Mouse (Mus musculus) frontal cortex, postnatal 10 days (tissue): ENCODE measurements around the gene Pitx2.

Experiments
- DNase-seq, 2 experiments: peaks; one replicate each; pipeline ENCODE4 v3.0.0; 2022; ENCODE audit warnings: low spot score in 2 of 2, mixed read lengths in 1 of 2

The Pitx2 gene

GRCm38 (mm10) chr3:129217862-129218370 lies 18.2 kb downstream of the Pitx2 start:
- no peak for DNase-seq

DNA sequence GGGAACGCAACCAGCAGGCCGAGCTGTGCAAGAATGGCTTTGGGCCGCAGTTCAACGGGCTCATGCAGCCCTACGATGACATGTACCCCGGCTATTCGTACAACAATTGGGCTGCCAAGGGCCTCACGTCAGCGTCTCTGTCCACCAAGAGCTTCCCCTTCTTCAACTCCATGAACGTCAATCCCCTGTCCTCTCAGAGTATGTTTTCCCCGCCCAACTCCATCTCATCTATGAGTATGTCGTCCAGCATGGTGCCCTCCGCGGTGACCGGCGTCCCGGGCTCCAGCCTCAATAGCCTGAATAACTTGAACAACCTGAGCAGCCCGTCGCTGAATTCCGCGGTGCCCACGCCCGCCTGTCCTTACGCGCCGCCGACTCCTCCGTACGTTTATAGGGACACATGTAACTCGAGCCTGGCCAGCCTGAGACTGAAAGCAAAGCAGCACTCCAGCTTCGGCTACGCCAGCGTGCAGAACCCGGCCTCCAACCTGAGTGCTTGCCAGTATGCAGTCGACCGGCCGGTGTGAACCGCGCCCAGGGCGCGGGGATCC lies 18.8 kb downstream of the Pitx2 start:
- DNase-seq = no peak

DNA sequence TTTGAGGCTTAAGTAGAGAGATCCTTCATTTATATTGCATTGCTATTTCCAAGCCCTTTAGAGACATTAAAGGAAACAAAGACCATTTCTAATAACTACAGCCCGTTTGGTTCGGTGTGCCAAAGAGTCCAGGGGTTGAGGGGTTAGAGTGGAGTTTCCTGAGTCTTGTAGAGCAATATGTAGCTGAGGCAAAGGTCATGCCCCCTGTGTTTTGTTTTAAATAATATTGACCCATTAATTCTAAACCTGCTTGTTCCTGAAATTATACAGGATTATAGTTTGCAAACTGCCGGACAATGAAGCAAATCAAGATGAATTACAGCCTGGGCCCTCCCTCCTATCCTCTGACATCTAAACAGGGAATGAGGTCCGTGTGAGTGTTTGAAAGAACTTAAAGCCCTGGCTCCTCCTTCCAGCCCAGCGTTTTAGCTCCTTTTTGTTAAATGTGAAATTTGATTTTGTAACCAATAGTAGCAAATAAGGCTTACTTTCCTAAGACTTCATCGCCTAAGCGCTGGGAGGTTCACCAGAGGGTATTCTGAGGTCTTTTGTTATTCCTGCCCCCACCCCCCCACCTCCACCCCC lies 20.5 kb downstream of the Pitx2 start:
- DNase-seq = no peak

DNA sequence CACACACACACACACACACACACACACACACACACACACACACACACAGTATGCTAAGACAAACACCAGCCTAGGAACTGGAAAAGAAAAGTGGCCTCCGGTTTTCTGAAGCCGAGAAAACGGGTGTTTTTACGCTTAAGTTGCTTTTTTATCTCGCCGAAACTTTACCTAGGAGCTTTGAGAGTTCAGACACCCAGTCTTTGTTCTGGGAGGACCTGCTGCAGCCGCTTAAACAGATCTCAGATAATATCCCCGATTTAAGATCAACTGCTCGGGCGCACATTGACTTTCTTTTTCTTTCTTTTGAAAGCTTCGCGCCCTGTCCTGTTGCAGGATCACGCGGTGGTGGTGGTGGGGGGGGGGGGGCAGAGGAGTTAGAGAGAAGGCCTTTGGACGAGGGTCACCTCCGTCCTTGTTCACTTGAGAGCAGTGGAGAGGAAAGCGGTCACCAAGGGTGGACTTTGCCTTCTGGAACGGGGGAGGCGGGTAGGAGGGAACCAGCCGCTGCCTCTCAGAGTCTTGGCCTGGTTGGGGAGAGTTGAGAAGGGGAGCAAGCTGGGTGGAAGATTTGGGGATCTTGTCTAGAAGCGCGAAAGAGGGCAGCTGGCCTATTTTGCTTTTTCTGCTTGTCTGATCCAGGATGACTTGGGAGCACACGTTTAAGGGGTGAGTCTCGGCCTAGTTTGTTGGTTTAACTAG lies 21.2 kb downstream of the Pitx2 start:
- DNase-seq = no peak

- no peak for DNase-seq
These were observed 21.9 kb downstream of the Pitx2 start for GRCm38 (mm10) chr3:129221380-129222260.

- DNase-seq = no peak
These were observed 23.0 kb downstream of the Pitx2 start for GRCm38 (mm10) chr3:129222448-129223290.

DNA sequence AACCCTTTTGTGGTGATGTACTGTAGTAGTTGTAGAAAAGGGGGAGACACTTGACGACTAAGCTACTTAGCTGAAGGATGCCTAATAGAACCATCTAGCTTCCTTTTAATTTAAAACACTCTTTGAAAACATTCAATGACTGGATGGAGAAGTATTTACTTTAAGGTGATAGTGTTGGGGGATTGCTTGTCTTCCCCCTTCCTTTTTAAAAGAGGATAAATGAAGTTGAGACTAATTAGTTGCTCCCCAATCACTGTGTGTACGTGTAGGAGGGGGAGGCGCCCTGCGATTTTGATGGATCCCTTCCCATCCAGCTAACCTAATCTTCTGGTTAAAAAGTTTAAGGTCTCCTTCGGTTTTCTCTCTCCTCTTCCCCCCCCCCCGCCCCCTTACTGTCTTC lies 23.7 kb downstream of the Pitx2 start:
- no peak for DNase-seq

GRCm38 (mm10) chr3:129223964-129224805 lies 24.5 kb downstream of the Pitx2 start:
- no peak for DNase-seq

- DNase-seq = no peak
These were observed 25.3 kb downstream of the Pitx2 start for GRCm38 (mm10) chr3:129224806-129225576.

DNA sequence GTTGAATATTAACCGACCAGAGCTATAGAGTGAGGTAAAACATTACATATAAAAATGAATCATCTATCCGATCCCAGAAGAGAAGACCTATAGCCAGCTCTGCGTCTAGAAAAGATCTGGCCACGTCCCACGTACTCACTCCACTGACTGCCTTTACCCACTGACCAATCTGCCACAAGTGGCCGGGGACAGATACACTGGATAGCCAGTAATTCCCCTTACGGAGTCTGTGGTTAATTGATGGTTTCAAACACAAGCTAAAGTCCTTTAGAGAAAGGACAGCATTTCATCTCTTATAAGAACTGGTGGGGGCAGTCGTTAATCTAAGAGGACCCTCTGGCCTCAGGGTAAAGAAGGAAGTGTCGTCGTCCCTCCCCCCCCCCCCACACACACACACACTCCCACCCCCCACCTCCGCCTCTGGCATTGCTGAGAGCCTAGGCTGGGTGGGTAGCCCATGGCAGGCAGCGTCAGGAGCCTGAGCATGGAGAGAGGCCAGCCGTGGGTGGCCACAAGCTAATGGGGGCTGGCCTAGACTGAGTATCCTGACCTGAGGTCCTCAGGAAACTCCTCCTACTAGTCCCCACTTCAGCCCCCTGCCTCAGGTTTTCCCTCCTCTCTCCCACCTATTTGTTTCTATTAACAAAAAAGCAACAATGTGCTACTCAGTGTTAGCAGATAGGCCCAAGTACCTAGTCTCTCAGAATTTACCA lies 26.1 kb downstream of the Pitx2 start:
- DNase-seq = no peak

- DNase-seq = no peak
These were observed 27.0 kb downstream of the Pitx2 start for GRCm38 (mm10) chr3:129226681-129227080.

DNA sequence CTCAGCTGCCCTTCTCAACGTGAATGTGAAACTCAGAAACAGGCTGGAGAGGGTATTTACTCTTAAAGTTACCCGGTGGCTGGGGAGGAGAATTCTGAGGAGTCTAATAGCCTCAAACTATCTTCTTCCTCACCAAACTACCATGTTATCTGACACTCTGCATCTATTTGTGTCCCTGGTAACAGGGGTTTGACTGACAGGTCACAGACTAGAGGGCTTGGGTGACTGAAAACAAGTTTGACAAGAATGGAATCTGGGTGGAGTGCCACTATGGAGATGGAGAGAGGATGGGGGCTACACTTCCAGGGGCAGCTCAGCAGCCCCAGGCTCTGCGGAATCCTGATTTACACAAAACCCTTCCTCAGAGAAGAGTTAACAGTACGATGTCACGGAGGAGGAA lies 27.7 kb downstream of the Pitx2 start:
- DNase-seq = no peak

DNA sequence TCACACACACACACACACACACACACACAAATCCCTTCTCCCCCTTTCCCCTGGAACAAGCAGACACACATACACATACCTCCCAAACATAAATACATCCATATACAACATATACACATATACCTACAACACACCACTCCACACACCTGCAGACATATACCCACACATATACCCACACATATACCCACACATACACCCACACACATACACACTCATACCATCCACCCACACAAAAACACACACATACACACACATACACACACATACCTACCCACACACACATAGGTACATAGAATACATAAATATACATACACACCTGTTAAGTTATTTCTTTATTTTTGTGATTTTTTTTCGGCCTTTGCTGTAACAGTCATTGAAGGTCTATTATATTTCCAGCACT lies 38.3 kb downstream of the Pitx2 start:
- DNase-seq = no peak

- DNase-seq = no peak
These were observed 39.1 kb downstream of the Pitx2 start for GRCm38 (mm10) chr3:129238664-129239258.

DNA sequence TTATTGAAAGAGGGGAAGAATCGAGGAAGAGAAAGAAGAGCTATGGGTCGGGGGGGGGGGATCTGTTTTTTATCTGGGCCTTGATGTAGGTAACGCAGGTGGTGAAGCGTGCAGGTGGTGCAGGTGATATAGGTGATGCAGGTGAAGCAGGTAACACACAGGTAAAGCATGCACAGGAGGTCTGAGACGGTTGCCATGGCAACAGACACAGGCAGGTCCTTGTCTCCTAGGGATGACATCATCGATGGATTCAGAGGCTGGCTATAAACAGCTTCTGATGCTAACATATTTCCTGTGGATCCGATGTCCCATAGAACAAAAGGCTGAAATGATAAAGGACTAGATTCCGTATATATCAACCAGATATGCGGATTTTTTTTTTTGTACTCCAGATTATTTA lies 51.3 kb downstream of the Pitx2 start:
- no peak for DNase-seq

DNA sequence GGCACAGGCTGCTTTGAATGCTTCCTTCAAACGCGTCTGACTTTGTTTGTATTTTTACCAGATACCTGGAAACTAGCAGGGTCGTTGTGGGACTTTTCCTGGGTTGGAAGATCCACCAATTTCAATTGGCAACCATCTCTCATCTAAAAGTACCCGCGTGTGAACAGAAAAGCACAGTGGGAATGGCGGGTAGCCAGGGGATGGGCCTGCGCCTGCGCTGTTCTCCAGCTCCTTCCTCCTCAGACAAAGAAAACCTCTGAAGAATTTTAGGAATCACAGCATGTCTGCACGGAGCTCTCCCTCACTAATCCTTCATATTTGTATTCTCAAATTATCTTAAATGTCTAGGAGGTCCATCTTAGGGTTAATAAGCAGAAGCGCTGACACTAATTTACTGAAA lies 54.6 kb downstream of the Pitx2 start:
- DNase-seq = no peak

DNA sequence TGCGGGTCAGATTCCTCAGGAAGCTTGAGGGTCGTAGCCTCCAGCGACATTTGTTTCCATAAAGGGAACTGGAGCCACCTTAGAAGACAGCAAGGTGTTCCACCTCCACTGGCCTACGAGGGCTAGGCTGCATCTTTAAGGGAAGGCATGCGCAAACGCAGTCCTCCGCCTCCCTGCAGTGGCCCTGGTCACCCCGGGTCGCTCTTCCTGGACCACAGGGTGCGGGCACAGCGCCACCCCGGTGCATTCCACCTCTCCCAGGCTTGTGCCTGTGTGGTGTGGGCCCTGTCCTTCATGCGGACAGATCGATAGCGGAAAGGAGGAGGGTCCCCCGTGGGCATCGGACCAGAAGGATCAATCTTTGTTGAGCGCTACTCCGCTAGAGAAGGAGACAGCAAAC lies 56.6 kb downstream of the Pitx2 start:
- DNase-seq = no peak

GRCm38 (mm10) chr3:129256766-129257165 lies 57.1 kb downstream of the Pitx2 start:
- DNase-seq = no peak

GRCm38 (mm10) chr3:129258497-129258896 lies 58.8 kb downstream of the Pitx2 start:
- DNase-seq = no peak
